Mouse (Mus musculus): ENCODE results near the gene Nid2. TPM values are rescaled to one million over a fixed set of nuclear protein-coding genes. Genes with fewer than 3 reads are reported as not detected.

The Nid2 gene
- total RNA-seq, 2 experiments from 2014 or later, result 0.26 TPM; not detected in 1

- ATAC-seq (replicated peaks; ENCODE audit: poor library complexity, severe bottlenecking), result peak; percentile 38; the same call in 1 of the 2 replicates
Observed at GRCm38 (mm10) chr14:19836289-19836688, 85.2 kb downstream of the Nid2 start.

- peak; percentile 84 for ATAC-seq (replicated peaks; ENCODE audit: poor library complexity, severe bottlenecking)
Observed at GRCm38 (mm10) chr14:19839600-19840332, 88.7 kb downstream of the Nid2 start.

GRCm38 (mm10) chr14:19853471-19853870 lies 102.4 kb downstream of the Nid2 start:
- ATAC-seq (replicated peaks; ENCODE audit: poor library complexity, severe bottlenecking), result no peak

GRCm38 (mm10) chr14:19858279-19858678 lies 107.2 kb downstream of the Nid2 start:
- no peak for ATAC-seq (replicated peaks; ENCODE audit: poor library complexity, severe bottlenecking)

- no peak for ATAC-seq (replicated peaks; ENCODE audit: poor library complexity, severe bottlenecking)
Observed at GRCm38 (mm10) chr14:19858808-19859776, 108.0 kb downstream of the Nid2 start.

GRCm38 (mm10) chr14:19860281-19860680 lies 109.2 kb downstream of the Nid2 start:
- ATAC-seq (replicated peaks; ENCODE audit: poor library complexity, severe bottlenecking), result no peak

Other genes starting within 250 kb of the Nid2 start
- not detected in 2 replicates for gene Gm2244, start 201.3 kb upstream of the Nid2 start, total RNA-seq (2014; fragmentation: Nextera tagmentation)
- not detected in 2 replicates for gene Gm2244, start 201.3 kb upstream of the Nid2 start, total RNA-seq (2017)
- gene Gm2237, start 166.1 kb upstream of the Nid2 start, total RNA-seq (2014; fragmentation: Nextera tagmentation), result 2.1 and 3.4 TPM in 2 replicates
- not detected in 2 replicates for gene Gm2237, start 166.1 kb upstream of the Nid2 start, total RNA-seq (2017)
- gene Gm5458, start 148.7 kb upstream of the Nid2 start, total RNA-seq (2014; fragmentation: Nextera tagmentation), result not detected in 2 replicates
- gene Gm5458, start 148.7 kb upstream of the Nid2 start, total RNA-seq (2017), result not detected in 2 replicates
- 142 and 146 TPM in 2 replicates for gene Rtraf, start 72.6 kb downstream of the Nid2 start, total RNA-seq (2014; fragmentation: Nextera tagmentation)
- 162 and 169 TPM in 2 replicates for gene Rtraf, start 72.6 kb downstream of the Nid2 start, total RNA-seq (2017)
- gene Gng2, start 226.4 kb downstream of the Nid2 start, total RNA-seq (2014; fragmentation: Nextera tagmentation), result 24.8 and 36.0 TPM in 2 replicates
- gene Gng2, start 226.4 kb downstream of the Nid2 start, total RNA-seq (2017), result 25.9 and 52.6 TPM in 2 replicates

Data from granulocyte monocyte progenitor cell, adult 5-6 weeks (primary cell).